Mouse (Mus musculus) lung, adult 10 weeks (tissue): ENCODE measurements around the gene Kcnj9. TPM values are rescaled to one million over a fixed set of nuclear protein-coding genes. Genes with fewer than 3 reads are reported as not detected.

Experiments used
- polyA plus RNA-seq: library from polyadenylated mRNA; stranded (reverse); fragments of 350-450 nt; fragmentation: Illumina TruSeq; extraction: RNeasy Lipid Tissue Mini Kit (QIAGEN cat#74804); gene quantifications from one replicate; pipeline ENCODE4 v1.2.3, GENCODE M21; 2014; ENCODE audit warnings: low read depth, low replicate concordance; ENCODE audit not compliant: insufficient read depth

Gene Kcnj9
- polyA plus RNA-seq = not detected

DNA sequence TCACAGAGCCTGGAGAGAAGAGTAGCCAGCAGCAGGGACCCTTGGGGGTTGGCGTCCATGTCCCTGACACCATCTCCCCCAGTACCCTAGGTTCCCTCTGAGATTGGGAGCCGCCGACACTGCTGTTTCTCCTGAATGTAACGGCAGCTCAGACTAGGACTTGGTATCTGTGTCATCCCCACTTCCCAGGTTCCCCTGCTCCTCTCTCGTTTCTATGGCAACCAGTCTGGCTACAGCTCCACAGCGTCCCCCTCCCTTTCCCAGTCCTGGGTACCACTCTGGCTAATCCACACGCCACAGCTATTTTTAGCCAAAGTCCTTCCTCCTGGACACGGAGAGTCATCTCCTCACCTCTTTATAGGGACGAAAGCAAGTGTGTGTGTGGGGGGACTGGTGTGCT lies at the start of gene Kcnj9:
Kcnj9 (minus strand) TSS at position 188 of the 400 bp plus-strand sequence.

DNA sequence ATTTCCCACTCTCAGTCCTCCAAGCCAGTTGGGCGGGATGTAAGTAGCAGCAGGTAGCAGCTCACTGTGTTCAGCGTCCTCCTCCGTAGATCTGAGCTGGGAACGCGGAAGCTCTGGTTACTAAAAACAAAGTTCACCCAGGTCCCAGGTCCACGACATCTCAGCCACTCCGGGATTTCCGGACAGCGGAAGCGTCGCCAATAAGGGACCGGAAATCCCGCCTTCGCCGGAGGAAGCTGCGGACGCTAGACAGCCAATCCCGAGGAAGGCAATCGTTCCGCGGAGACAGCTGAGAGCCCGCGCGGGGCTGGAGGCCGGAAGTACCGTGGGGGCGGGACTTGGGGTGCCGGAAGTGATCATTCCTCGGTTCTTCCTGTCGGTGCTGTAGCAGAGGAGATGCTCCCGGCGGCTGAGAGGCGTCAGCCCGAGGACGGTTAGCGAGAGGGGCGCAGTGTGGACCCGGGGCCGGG lies 47.1 kb upstream of the Kcnj9 start, which contains the start of gene Pigm:
Pigm (plus strand) TSS at position 349 of the 470 bp plus-strand sequence.

DNA sequence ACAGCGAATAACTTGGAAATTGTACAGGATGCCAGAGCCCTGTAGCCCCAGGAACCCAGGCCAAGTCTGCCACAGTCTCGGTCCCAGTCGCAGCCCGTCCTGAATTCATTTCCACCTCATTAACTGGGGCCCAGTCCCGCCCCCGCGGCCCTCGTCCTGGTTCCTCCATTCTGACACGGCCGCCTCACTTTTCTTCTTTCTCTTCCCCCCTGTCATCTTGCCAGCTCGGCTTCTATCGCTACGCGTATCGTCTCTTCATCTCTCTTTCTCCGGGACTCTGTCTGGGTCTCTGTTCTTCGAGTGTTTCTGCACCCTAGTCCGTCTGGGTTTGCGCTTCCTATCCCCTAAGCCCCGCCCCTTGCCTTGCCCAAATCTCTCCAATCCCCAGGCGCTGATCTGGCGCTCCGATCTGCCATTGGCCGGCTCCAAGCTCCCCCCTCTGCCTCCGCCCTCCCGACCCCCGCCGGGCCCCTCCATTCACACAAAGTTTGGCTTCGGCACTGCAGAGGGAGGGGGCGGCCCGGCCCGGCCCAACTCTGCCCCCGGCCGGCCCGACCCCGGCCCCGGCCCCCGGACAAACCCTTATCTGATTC lies 11.7 kb upstream of the Kcnj9 start, which contains the start of gene Kcnj10:
Kcnj10 (plus strand) TSS at position 482 of the 593 bp plus-strand sequence.

DNA sequence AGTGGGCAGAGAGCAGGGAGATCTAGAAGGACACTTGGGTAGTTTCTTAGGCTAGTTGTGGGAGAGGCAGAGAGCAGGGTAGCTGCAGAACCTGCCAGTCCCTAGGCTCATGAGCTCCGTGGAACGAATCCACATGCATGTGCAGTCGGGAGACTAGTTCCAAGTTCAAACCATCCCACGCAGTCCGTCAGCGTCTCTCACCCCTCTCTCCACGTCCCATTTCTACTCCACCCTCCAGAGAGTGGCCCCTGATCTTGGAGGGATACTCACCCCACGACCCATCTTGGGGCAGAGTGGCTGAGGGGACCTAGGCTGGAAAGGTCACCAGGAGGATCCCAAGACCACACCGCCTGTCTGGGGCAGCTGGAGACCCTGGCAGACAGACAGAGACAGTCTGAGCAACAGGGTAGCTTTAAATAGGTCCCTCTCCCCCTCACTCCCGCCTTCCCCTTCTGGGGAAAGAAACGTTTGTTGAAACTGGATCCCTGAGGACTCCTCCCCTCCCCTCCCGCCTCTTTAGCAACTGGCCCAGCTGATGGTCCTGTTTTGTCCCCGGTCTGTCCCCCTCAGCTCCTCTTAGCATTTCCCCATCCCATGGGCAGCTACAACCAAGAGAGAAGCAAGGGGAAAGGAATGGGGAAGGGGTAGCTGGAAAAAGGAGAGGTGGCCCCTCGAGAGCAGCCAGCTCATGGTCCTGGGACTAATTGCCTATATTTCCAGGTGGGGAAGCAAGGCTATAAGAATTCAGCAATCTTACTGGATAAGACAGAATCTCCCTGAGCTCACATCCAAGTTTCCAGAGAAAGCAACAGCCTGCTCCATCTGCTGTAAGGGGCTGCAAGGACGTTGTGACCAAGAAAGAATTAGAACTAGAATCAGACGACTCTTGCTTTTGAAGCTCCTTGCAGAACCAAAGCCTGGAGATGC lies 31.2 kb downstream of the Kcnj9 start, which contains the start of gene Atp1a2:
Atp1a2 (minus strand) TSS at position 454 of the 927 bp plus-strand sequence.

Other genes starting within 250 kb of the Kcnj9 start
- gene Copa, start 246.8 kb downstream of the Kcnj9 start, polyA plus RNA-seq = 70.4 TPM
- 40.9 TPM for gene Ncstn, start 246.5 kb downstream of the Kcnj9 start, polyA plus RNA-seq
- gene Pex19, start 202.6 kb downstream of the Kcnj9 start, polyA plus RNA-seq = 51.8 TPM
- 44.6 TPM for gene Dcaf8, start 181.2 kb downstream of the Kcnj9 start, polyA plus RNA-seq
- 148 TPM for gene Pea15a, start 122.5 kb downstream of the Kcnj9 start, polyA plus RNA-seq
- gene Casq1, start 109.5 kb downstream of the Kcnj9 start, polyA plus RNA-seq = 2.0 TPM
- not detected for gene Atp1a4, start 70.9 kb downstream of the Kcnj9 start, polyA plus RNA-seq
- 20.4 TPM for gene Igsf8, start 67.7 kb downstream of the Kcnj9 start, polyA plus RNA-seq
- gene Atp1a2, start 31.3 kb downstream of the Kcnj9 start, polyA plus RNA-seq = 34.3 TPM
- gene Kcnj10, start 11.9 kb upstream of the Kcnj9 start, polyA plus RNA-seq = 0.08 TPM
- gene Pigm, start 47.2 kb upstream of the Kcnj9 start, polyA plus RNA-seq = 4.4 TPM
- 16.0 TPM for gene Slamf9, start 146.0 kb upstream of the Kcnj9 start, polyA plus RNA-seq
- 2.1 TPM for gene Igsf9, start 152.5 kb upstream of the Kcnj9 start, polyA plus RNA-seq
- gene Tagln2, start 170.7 kb upstream of the Kcnj9 start, polyA plus RNA-seq = 544 TPM
- 9.2 TPM for gene Cfap45, start 191.5 kb upstream of the Kcnj9 start, polyA plus RNA-seq
- gene Vsig8, start 226.6 kb upstream of the Kcnj9 start, polyA plus RNA-seq = 0.12 TPM